Mouse (Mus musculus): ENCODE measurements around the gene Akr7a5. TPM values are rescaled to one million over a fixed set of nuclear protein-coding genes. Genes with fewer than 3 reads are reported as not detected.
A peak's percentile ranks its signal among the peaks of the same experiment; 100 is the strongest.

The Akr7a5 gene
- polyA plus RNA-seq, 1 experiment from 2014 or later = 64.4 TPM

GRCm38 (mm10) chr4:139302241-139302640, 8.3 kb upstream of the Akr7a5 start:
- Histone ChIP-seq H3K9me3 (replicated peaks) (no peaks in the 10 kb centered on the region), H3K9ac (replicated peaks) (no peak overlapping the region), H3K36me3 (peaks cover 47% of the 10 kb centered on the region), H3K4me2 (no peak overlapping the region), H3K4me1 (no peaks in the 10 kb centered on the region), H3K4me3 (replicated peaks) (no peak overlapping the region), H3K27ac (replicated peaks) (no peak overlapping the region), H3K27me3 (replicated peaks) (no peaks in the 10 kb centered on the region)
- ATAC-seq (ENCODE audit: low FRiP score) = no peak
- WGBS = 69% methylated on average over 5 of the region's 5 CpGs

- ATAC-seq (ENCODE audit: low FRiP score) = no peak
- Histone ChIP-seq H3K27me3 (replicated peaks) (no peaks in the 10 kb centered on the region), H3K27ac (replicated peaks) (no peak overlapping the region), H3K36me3 (peaks cover 23% of the 10 kb centered on the region), H3K9me3 (replicated peaks) (no peaks in the 10 kb centered on the region), H3K4me2 (no peak overlapping the region), H3K4me1 (peaks cover 18% of the 10 kb centered on the region), H3K9ac (replicated peaks) (no peak overlapping the region), H3K4me3 (replicated peaks) (no peak overlapping the region)
- WGBS = 95% methylated on average over 3 of the region's 3 CpGs
These were observed 5.0 kb upstream of the Akr7a5 start for GRCm38 (mm10) chr4:139305521-139305920.

GRCm38 (mm10) chr4:139307916-139308315, 2.6 kb upstream of the Akr7a5 start:
- Histone ChIP-seq H3K4me1 (peaks cover 35% of the 10 kb centered on the region), H3K36me3 (peaks cover 16% of the 10 kb centered on the region), H3K9ac (replicated peaks) (no peak overlapping the region), H3K9me3 (replicated peaks) (no peaks in the 10 kb centered on the region), H3K27ac (replicated peaks) (no peak overlapping the region), H3K4me2 (no peak overlapping the region), H3K27me3 (replicated peaks) (no peaks in the 10 kb centered on the region), H3K4me3 (replicated peaks) (no peak overlapping the region)
- WGBS = 88% methylated on average over 5 of the region's 5 CpGs
- no peak for ATAC-seq (ENCODE audit: low FRiP score)

GRCm38 (mm10) chr4:139309651-139310050, 893 bp upstream of the Akr7a5 start:
- 22% methylated on average over 6 of the region's 6 CpGs for WGBS
- peaks cover 19% of the 10 kb centered on the region for H3K36me3 ChIP-seq
- peak overlapping the region; percentile 97; the same call in 1 of the 2 replicates for H3K9ac ChIP-seq (replicated peaks)
- H3K9me3 ChIP-seq (replicated peaks) = no peaks in the 10 kb centered on the region
- H3K4me1 ChIP-seq = peaks cover 35% of the 10 kb centered on the region
- no peak overlapping the region for H3K27ac ChIP-seq (replicated peaks)
- peak overlapping the region; percentile 97 for H3K4me2 ChIP-seq
- no peaks in the 10 kb centered on the region for H3K27me3 ChIP-seq (replicated peaks)
- peak overlapping the region; percentile 98 for H3K4me3 ChIP-seq (replicated peaks)
- no peak for ATAC-seq (ENCODE audit: low FRiP score)

- no peaks in the 10 kb centered on the region for H3K27me3 ChIP-seq (replicated peaks)
- H3K36me3 ChIP-seq = peaks cover 21% of the 10 kb centered on the region
- peak overlapping the region; percentile 82 for H3K27ac ChIP-seq (replicated peaks)
- peak overlapping the region; percentile 97 for H3K4me2 ChIP-seq
- H3K4me1 ChIP-seq = peaks cover 35% of the 10 kb centered on the region
- ATAC-seq (ENCODE audit: low FRiP score) = peak; percentile 77
- H3K4me3 ChIP-seq (replicated peaks) = peak overlapping the region; percentile 98
- no peaks in the 10 kb centered on the region for H3K9me3 ChIP-seq (replicated peaks)
- under 1% methylated on average over 53 of the region's 53 CpGs for WGBS
- peak overlapping the region; percentile 97 for H3K9ac ChIP-seq (replicated peaks)
These were observed 556 bp downstream of the Akr7a5 start for GRCm38 (mm10) chr4:139310899-139311701.

- 25% methylated on average over 14 of the region's 14 CpGs for WGBS
- Histone ChIP-seq H3K36me3 (peaks cover 17% of the 10 kb centered on the region), H3K4me3 (replicated peaks) (peak overlapping the region; percentile 98), H3K9ac (replicated peaks) (peak overlapping the region; percentile 97), H3K9me3 (replicated peaks) (no peaks in the 10 kb centered on the region), H3K27ac (replicated peaks) (no peak overlapping the region), H3K4me2 (peak overlapping the region; percentile 97), H3K27me3 (replicated peaks) (no peaks in the 10 kb centered on the region), H3K4me1 (peaks cover 35% of the 10 kb centered on the region)
- no peak for ATAC-seq (ENCODE audit: low FRiP score)
These were observed 1.2 kb downstream of the Akr7a5 start for GRCm38 (mm10) chr4:139311707-139312106.

GRCm38 (mm10) chr4:139312632-139313031, 2.1 kb downstream of the Akr7a5 start:
- H3K27ac ChIP-seq (replicated peaks) = no peak overlapping the region
- 60% methylated on average over 4 of the region's 4 CpGs for WGBS

GRCm38 (mm10) chr4:139318449-139318848, 7.9 kb downstream of the Akr7a5 start:
- no peak for ATAC-seq (ENCODE audit: low FRiP score)
- WGBS = 93% methylated on average over 11 of the region's 11 CpGs
- H3K27me3 ChIP-seq (replicated peaks) = no peaks in the 10 kb centered on the region

More at GRCm38 (mm10) chr4:139312632-139313031, 2.1 kb downstream of the Akr7a5 start:
- H3K9me3 ChIP-seq (replicated peaks) = no peaks in the 10 kb centered on the region
- H3K9ac ChIP-seq (replicated peaks) = no peak overlapping the region
- H3K4me2 ChIP-seq = peak overlapping the region; percentile 97; the same call in 1 of the 2 replicates
- H3K4me3 ChIP-seq (replicated peaks) = no peak overlapping the region
- H3K4me1 ChIP-seq = peaks cover 35% of the 10 kb centered on the region
- H3K36me3 ChIP-seq = peaks cover 21% of the 10 kb centered on the region
- no peak for ATAC-seq (ENCODE audit: low FRiP score)
- no peaks in the 10 kb centered on the region for H3K27me3 ChIP-seq (replicated peaks)

GRCm38 (mm10) chr4:139319740-139320139, 9.2 kb downstream of the Akr7a5 start:
- whole genome bisulfite sequencing = 97% methylated on average over 4 of the region's 4 CpGs
- Histone ChIP-seq H3K9me3 (replicated peaks) (no peaks in the 10 kb centered on the region), H3K4me3 (replicated peaks) (no peak overlapping the region), H3K36me3 (peaks cover 24% of the 10 kb centered on the region), H3K27ac (replicated peaks) (no peak overlapping the region), H3K4me2 (no peak overlapping the region), H3K4me1 (no peaks in the 10 kb centered on the region), H3K27me3 (replicated peaks) (no peaks in the 10 kb centered on the region), H3K9ac (replicated peaks) (no peak overlapping the region)
- ATAC-seq (ENCODE audit: low FRiP score) = no peak

More at GRCm38 (mm10) chr4:139318449-139318848, 7.9 kb downstream of the Akr7a5 start:
- no peak overlapping the region for H3K27ac ChIP-seq (replicated peaks)
- no peaks in the 10 kb centered on the region for H3K9me3 ChIP-seq (replicated peaks)
- H3K36me3 ChIP-seq = peaks cover 28% of the 10 kb centered on the region
- H3K4me3 ChIP-seq (replicated peaks) = no peak overlapping the region
- H3K4me2 ChIP-seq = no peak overlapping the region
- H3K4me1 ChIP-seq = no peaks in the 10 kb centered on the region
- H3K9ac ChIP-seq (replicated peaks) = no peak overlapping the region

GRCm38 (mm10) chr4:139330605-139331004, 20.1 kb downstream of the Akr7a5 start:
- WGBS = 15% methylated on average over 10 of the region's 10 CpGs
- Histone ChIP-seq H3K4me2 (peak overlapping the region; percentile 36), H3K27ac (replicated peaks) (no peak overlapping the region), H3K9ac (replicated peaks) (no peak overlapping the region), H3K36me3 (no peaks in the 10 kb centered on the region), H3K4me1 (no peaks in the 10 kb centered on the region), H3K27me3 (replicated peaks) (no peaks in the 10 kb centered on the region), H3K9me3 (replicated peaks) (no peaks in the 10 kb centered on the region), H3K4me3 (replicated peaks) (0 out of 2 replicates have a peak overlapping the region, but pooled peaks have one; percentile 10)
- ATAC-seq (ENCODE audit: low FRiP score) = no peak

- Histone ChIP-seq H3K4me2 (no peak overlapping the region), H3K4me1 (no peaks in the 10 kb centered on the region), H3K9ac (replicated peaks) (no peak overlapping the region), H3K27me3 (replicated peaks) (peaks cover 10% of the 10 kb centered on the region), H3K9me3 (replicated peaks) (no peaks in the 10 kb centered on the region), H3K36me3 (no peaks in the 10 kb centered on the region), H3K4me3 (replicated peaks) (no peak overlapping the region), H3K27ac (replicated peaks) (no peak overlapping the region)
- 80% methylated on average over 6 of the region's 9 CpGs for WGBS
- no peak for ATAC-seq (ENCODE audit: low FRiP score)
These were observed 24.2 kb downstream of the Akr7a5 start for GRCm38 (mm10) chr4:139334631-139335295.

- no peak for ATAC-seq (ENCODE audit: low FRiP score)
- Histone ChIP-seq H3K4me1 (no peaks in the 10 kb centered on the region), H3K9me3 (replicated peaks) (no peaks in the 10 kb centered on the region), H3K4me3 (replicated peaks) (no peak overlapping the region), H3K27me3 (replicated peaks) (peaks cover 10% of the 10 kb centered on the region), H3K9ac (replicated peaks) (no peak overlapping the region), H3K4me2 (no peak overlapping the region), H3K27ac (replicated peaks) (no peak overlapping the region), H3K36me3 (no peaks in the 10 kb centered on the region)
- 77% methylated on average over 7 of the region's 7 CpGs for WGBS
These were observed 25.0 kb downstream of the Akr7a5 start for GRCm38 (mm10) chr4:139335507-139335906.
